Mouse (Mus musculus) stomach, postnatal 0 days (tissue): ENCODE measurements around the gene Llph. TPM values are rescaled to one million over a fixed set of nuclear protein-coding genes. Genes with fewer than 3 reads are reported as not detected.
A peak's percentile ranks its signal among the peaks of the same experiment; 100 is the strongest.
"Not testable (repeated sequence)": the region's sequence is repeated elsewhere in the genome, so short reads cannot be mapped to it uniquely, and the experiment has no call there.

ENCODE experiments used
- ATAC-seq: fragments of 200-750 bp; cut with Nextera tagmentation; 2 replicates; pipeline ENCODE4 v1.8.0; 2017; ENCODE audit not compliant: low FRiP score, low TSS enrichment
- DNase-seq: peaks from one replicate; pipeline ENCODE4 v3.0.0-alpha.2; 2016; ENCODE audit warnings: low spot score
- H3K27ac ChIP-seq: fragments of 300-500 bp; sonication (generic); replicated peaks from 2 replicates; pipeline ENCODE4 v1.5.1; 2014; ENCODE audit warnings: mild to moderate bottlenecking, control low read depth
- H3K27me3 ChIP-seq: fragments of 300-500 bp; sonication (generic); 2 replicates; pipeline ENCODE4 v1.6.1; 2014; ENCODE audit warnings: low read length; ENCODE audit not compliant: control insufficient read depth, insufficient read depth
- H3K36me3 ChIP-seq: fragments of 300-500 bp; sonication (generic); 2 replicates; pipeline ENCODE4 v1.6.1; 2014; ENCODE audit warnings: low read length, mixed read lengths; ENCODE audit not compliant: control insufficient read depth, insufficient read depth
- H3K4me1 ChIP-seq: fragments of 300-500 bp; sonication (generic); replicated peaks from 2 replicates; pipeline ENCODE4 v1.6.1; 2014; ENCODE audit warnings: antibody characterized with exemption; ENCODE audit not compliant: control insufficient read depth, insufficient read depth
- H3K4me2 ChIP-seq: fragments of 300-500 bp; sonication (generic); replicated peaks from 2 replicates; pipeline ENCODE4 v1.6.1; 2014; ENCODE audit warnings: low read depth, mild to moderate bottlenecking, control low read depth, moderate library complexity
- H3K4me3 ChIP-seq: fragments of 300-500 bp; sonication (generic); 2 replicates; pipeline ENCODE4 v1.5.1; 2014; ENCODE audit warnings: low read depth, low read length, control low read depth
- H3K9ac ChIP-seq: fragments of 300-500 bp; sonication (generic); 2 replicates; pipeline ENCODE4 v1.6.1; 2014; ENCODE audit warnings: mild to moderate bottlenecking, low read length, control low read depth, mixed read lengths
- H3K9me3 ChIP-seq: fragments of 300-500 bp; sonication (generic); 2 replicates; pipeline ENCODE4 v1.6.1; 2016; ENCODE audit warnings: low read length; ENCODE audit not compliant: control insufficient read depth
- CTCF ChIP-seq: IDR thresholded peaks from 2 replicates; pipeline ENCODE4 v1.5.1; 2016; ENCODE audit warnings: antibody characterized with exemption, low read depth, mild to moderate bottlenecking, moderate library complexity
- EP300 ChIP-seq: optimal IDR thresholded peaks from 2 replicates; pipeline ENCODE3; 2016; ENCODE audit warnings: antibody characterized with exemption
- WGBS: fragments of 180-500 bp; shearing (Covaris S2); extraction: QIAGEN DNeasy Blood & Tissue Kit; methylation state at CpG from one replicate; pipeline ENCODE4 v1.1.7; 2014; 5-methylcytosine and 5-hydroxymethylcytosine counted together
- polyA plus RNA-seq: library from polyadenylated mRNA; unstranded; fragments of >200 nt; fragmentation: Nextera tagmentation; extraction: Ambion mirVana; gene quantifications from 2 replicates; pipeline ENCODE4 v1.2.1, GENCODE M21; 2015

Llph gene
- polyA plus RNA-seq, 1 experiment from 2014 or later: 47.5 TPM

DNA sequence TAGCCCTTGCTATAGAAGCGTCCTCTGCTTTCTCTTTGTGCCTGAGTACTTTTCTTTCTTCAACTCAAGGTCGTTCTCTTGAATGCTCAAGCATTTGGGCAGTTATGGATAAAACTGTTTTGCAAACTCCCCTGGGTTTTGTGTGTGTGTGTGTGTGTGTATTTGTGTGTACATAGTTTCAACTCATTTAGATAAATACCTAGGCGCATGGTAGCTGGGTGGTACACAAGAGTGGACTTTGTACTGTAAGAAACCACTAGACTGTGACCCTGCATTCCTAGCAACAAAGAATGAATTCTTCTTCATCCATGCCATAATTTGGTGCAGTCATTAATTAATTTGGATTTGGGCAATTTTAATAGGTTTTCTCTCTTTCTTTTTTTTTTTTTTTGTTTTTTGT is 16.8 kb upstream of the Llph start:
- ATAC-seq (no peak), DNase-seq (no peak)
- H3K9me3 ChIP-seq: no peaks in the 10 kb centered on the region
- H3K27me3 ChIP-seq: no peaks in the 10 kb centered on the region
- H3K4me2 ChIP-seq: peak overlapping the region; percentile 69
- TF ChIP-seq EP300: no peak
- no peak for TF ChIP-seq CTCF
- no peak overlapping the region for H3K27ac ChIP-seq
- H3K4me3 ChIP-seq: peak overlapping the region; percentile 97; the same call in 1 of the 2 replicates
- no peaks in the 10 kb centered on the region for H3K4me1 ChIP-seq
- no peak overlapping the region for H3K9ac ChIP-seq
- H3K36me3 ChIP-seq: no peaks in the 10 kb centered on the region
- WGBS: 69% methylated on average over 3 of the region's 3 CpGs

- H3K27me3 ChIP-seq, DNase-seq, H3K4me3 ChIP-seq, H3K9ac ChIP-seq, H3K36me3 ChIP-seq, H3K4me2 ChIP-seq, H3K9me3 ChIP-seq, H3K4me1 ChIP-seq, ATAC-seq, H3K27ac ChIP-seq: not testable (repeated sequence)
- WGBS: 93% methylated on average over 1 of the region's 1 CpGs
Measured at GRCm38 (mm10) chr10:120217099-120217498, 9.8 kb upstream of the Llph start.

DNA sequence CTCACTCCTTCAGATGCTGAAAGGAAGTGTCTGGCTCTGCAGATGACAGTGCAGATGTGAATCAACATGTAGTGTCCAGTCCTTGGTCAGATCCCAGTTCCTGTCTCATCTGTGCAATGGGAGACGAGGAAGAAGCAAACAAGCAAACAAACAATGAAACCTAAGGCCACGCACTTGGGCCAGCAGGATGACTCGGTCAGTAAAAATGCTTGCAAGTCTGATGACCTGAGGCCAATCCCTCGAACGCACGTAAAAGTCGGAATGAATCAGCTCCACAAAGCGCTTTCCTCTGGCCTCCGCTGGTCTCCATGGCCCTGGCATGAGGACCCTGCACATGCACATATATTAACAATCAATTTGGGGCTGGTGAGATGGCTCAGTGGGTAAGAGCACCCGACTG is 7.9 kb upstream of the Llph start:
- TF ChIP-seq CTCF: no peak
- TF ChIP-seq EP300: no peak

GRCm38 (mm10) chr10:120219578-120220359 is 7.1 kb upstream of the Llph start:
- H3K4me2 ChIP-seq: no peak overlapping the region; the same call in 1 of the 2 replicates
- H3K9ac ChIP-seq: no peak overlapping the region
- no peaks in the 10 kb centered on the region for H3K9me3 ChIP-seq
- TF ChIP-seq CTCF (no peak), EP300 (no peak)
- H3K27me3 ChIP-seq: no peaks in the 10 kb centered on the region
- ATAC-seq (peak; percentile 92), DNase-seq (peak; percentile 50)
- no peak overlapping the region for H3K4me3 ChIP-seq
- WGBS: 65% methylated on average over 14 of the region's 14 CpGs
- no peak overlapping the region for H3K27ac ChIP-seq
- peaks cover 11% of the 10 kb centered on the region for H3K36me3 ChIP-seq
- H3K4me1 ChIP-seq: no peaks in the 10 kb centered on the region

More for the DNA sequence above, 7.9 kb upstream of the Llph start:
- no peak for ATAC-seq
- no peak overlapping the region for H3K4me3 ChIP-seq
- H3K9ac ChIP-seq: no peak overlapping the region
- WGBS: 92% methylated on average over 10 of the region's 10 CpGs
- no peak for DNase-seq
- H3K4me2 ChIP-seq: no peak overlapping the region
- no peak overlapping the region for H3K27ac ChIP-seq
- no peaks in the 10 kb centered on the region for H3K27me3 ChIP-seq
- H3K9me3 ChIP-seq: no peaks in the 10 kb centered on the region
- H3K4me1 ChIP-seq: no peaks in the 10 kb centered on the region
- H3K36me3 ChIP-seq: peaks cover 7% of the 10 kb centered on the region

- no peaks in the 10 kb centered on the region for H3K4me1 ChIP-seq
- no peak for ATAC-seq
- H3K4me2 ChIP-seq: no peak overlapping the region
- DNase-seq: no peak
- TF ChIP-seq EP300: no peak
- no peak for TF ChIP-seq CTCF
- 51% methylated on average over 7 of the region's 7 CpGs for WGBS
- no peak overlapping the region for H3K4me3 ChIP-seq
- H3K36me3 ChIP-seq: peaks cover 11% of the 10 kb centered on the region
- H3K9me3 ChIP-seq: no peaks in the 10 kb centered on the region
- H3K27me3 ChIP-seq: no peaks in the 10 kb centered on the region
- H3K27ac ChIP-seq: no peak overlapping the region
- no peak overlapping the region for H3K9ac ChIP-seq
Measured at GRCm38 (mm10) chr10:120220776-120221175, 6.1 kb upstream of the Llph start.

DNA sequence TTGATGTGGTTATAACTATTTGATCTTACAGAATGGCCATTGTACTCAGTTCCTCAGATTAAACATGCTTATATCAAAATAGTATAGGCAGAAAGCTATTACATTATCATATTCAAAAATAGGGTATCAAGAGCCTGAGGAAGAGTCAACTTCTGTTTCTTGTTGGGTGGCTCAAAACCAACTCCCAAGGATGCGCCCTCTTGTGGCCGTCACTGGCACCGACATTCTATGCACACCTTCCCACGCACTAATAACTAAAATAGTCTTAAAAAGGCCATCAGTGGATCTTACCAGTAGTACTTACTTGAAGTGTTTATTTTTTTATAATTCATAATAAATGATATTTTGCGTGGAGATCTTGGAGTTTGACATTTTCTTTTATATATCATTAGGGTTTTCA is 4.8 kb downstream of the Llph start:
- Histone ChIP-seq H3K27me3 (no peaks in the 10 kb centered on the region), H3K9me3 (no peaks in the 10 kb centered on the region), H3K4me1 (no peaks in the 10 kb centered on the region), H3K4me3 (no peak overlapping the region), H3K36me3 (peaks cover 4% of the 10 kb centered on the region; the same call in 1 of the 2 replicates), H3K27ac (no peak overlapping the region), H3K9ac (no peak overlapping the region), H3K4me2 (no peak overlapping the region)
- 32% methylated on average over 5 of the region's 5 CpGs for WGBS
- DNase-seq (peak; percentile 74), ATAC-seq (no peak)
- TF ChIP-seq CTCF (peak; percentile 82), EP300 (no peak)
